Mouse (Mus musculus) spleen, adult 2 months (tissue): ENCODE measurements around the gene Rad50.

ENCODE experiments used
- CTCF ChIP-seq: fragments of 200-500 bp; IDR thresholded peaks from 2 replicates; pipeline ENCODE4 v1.5.1; 2011; ENCODE audit warnings: mild to moderate bottlenecking, inconsistent platforms; ENCODE audit not compliant: insufficient read depth, insufficient read length, insufficient replicate concordance; ENCODE audit errors: extremely low read depth
- POLR2A ChIP-seq: fragments of 200-500 bp; IDR thresholded peaks from 2 replicates; pipeline ENCODE4 v1.6.1; 2011; ENCODE audit warnings: low read depth, low read length, inconsistent platforms

GRCm38 (mm10) chr11:53624124-53624523 lies 83.0 kb downstream of the Rad50 start:
- TF ChIP-seq POLR2A, result no peak
- TF ChIP-seq CTCF, result no peak
